Mouse (Mus musculus) liver, postnatal 0 days (tissue): ENCODE data around the gene Fam107b. TPM values are rescaled to one million over a fixed set of nuclear protein-coding genes. Genes with fewer than 3 reads are reported as not detected.

Experiments
- ATAC-seq: fragments of 200-750 bp; cut with Nextera tagmentation; 2 replicates; pipeline ENCODE4 v1.8.0; 2017; ENCODE audit warnings: mild to moderate bottlenecking, moderate library complexity
- DNase-seq: peaks from one replicate; pipeline ENCODE4 v3.0.0-alpha.2; 2016
- H3K27ac ChIP-seq: fragments of 300-500 bp; sonication (generic); 2 replicates; pipeline ENCODE4 v1.5.1; 2014; ENCODE audit warnings: antibody characterized with exemption, moderate library complexity, mild to moderate bottlenecking, low read depth
- H3K27me3 ChIP-seq: fragments of 300-500 bp; sonication (generic); 2 replicates; pipeline ENCODE4 v1.6.1; 2014; ENCODE audit warnings: low read length, control low read depth, mixed read lengths; ENCODE audit not compliant: insufficient read depth
- H3K36me3 ChIP-seq: fragments of 300-500 bp; sonication (generic); replicated peaks from 2 replicates; pipeline ENCODE4 v1.6.1; 2014; ENCODE audit warnings: mild to moderate bottlenecking, control low read depth, low read length, moderate library complexity, mixed read lengths; ENCODE audit not compliant: insufficient read depth
- H3K4me1 ChIP-seq: fragments of 300-500 bp; sonication (generic); 2 replicates; pipeline ENCODE4 v1.6.1; 2014; ENCODE audit warnings: antibody characterized with exemption, mild to moderate bottlenecking, control low read depth; ENCODE audit not compliant: insufficient read depth
- H3K4me2 ChIP-seq: fragments of 300-500 bp; sonication (generic); 2 replicates; pipeline ENCODE4 v1.6.1; 2014; ENCODE audit warnings: low read depth, mild to moderate bottlenecking, low read length, moderate library complexity, mixed read lengths
- H3K4me3 ChIP-seq: fragments of 300-500 bp; sonication (generic); 2 replicates; pipeline ENCODE4 v1.5.1; 2014; ENCODE audit warnings: low read depth, low read length
- H3K9ac ChIP-seq: fragments of 300-500 bp; sonication (generic); replicated peaks from 2 replicates; pipeline ENCODE4 v1.6.1; 2014; ENCODE audit warnings: mild to moderate bottlenecking, moderate library complexity
- H3K9me3 ChIP-seq: fragments of 300-500 bp; sonication (generic); 2 replicates; pipeline ENCODE4 v1.6.1; 2016; ENCODE audit warnings: mild to moderate bottlenecking, control low read depth, low read length, mixed read lengths
- CTCF ChIP-seq: sonication (generic); IDR thresholded peaks from 2 replicates; pipeline ENCODE4 v1.5.1; 2016; ENCODE audit warnings: antibody characterized with exemption, low read depth
- EP300 ChIP-seq: IDR thresholded peaks from 2 replicates; pipeline ENCODE4 v1.6.1; 2016; ENCODE audit warnings: antibody characterized with exemption, low read depth, mild to moderate bottlenecking
- WGBS: fragments of 180-500 bp; shearing (Covaris S2); extraction: QIAGEN DNeasy Blood & Tissue Kit; methylation state at CpG from one replicate; pipeline ENCODE4 v1.1.7; 2014; ENCODE audit not compliant: insufficient replicate concordance; 5-methylcytosine and 5-hydroxymethylcytosine counted together
- polyA plus RNA-seq: library from polyadenylated mRNA; unstranded; fragments of >200 nt; fragmentation: Nextera tagmentation; extraction: Ambion mirVana; gene quantifications from 2 replicates; pipeline ENCODE4 v1.2.1, GENCODE M21; 2015

Fam107b gene
- polyA plus RNA-seq, 1 experiment from 2014 or later: 23.1 TPM

DNA sequence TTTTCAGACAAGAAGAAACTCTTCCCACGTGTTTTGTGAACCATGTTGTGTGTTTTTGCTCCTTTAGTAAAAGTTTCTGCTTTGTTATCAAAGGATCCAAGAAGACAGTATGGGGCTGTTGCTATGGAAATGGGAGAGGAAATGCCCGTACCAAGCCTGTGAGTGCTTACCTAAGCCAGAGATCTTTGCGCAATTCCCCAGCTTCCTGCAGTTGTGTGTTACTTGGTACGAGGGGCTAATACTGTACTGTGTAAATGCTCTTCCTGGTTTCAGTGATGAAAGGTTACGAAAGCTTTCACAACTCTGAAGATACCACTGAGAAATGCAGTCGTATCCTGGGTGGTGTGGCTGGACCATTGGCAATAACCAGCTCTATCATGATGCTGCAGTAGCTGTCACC is 93.8 kb downstream of the Fam107b start:
- no peak overlapping the region for H3K9ac ChIP-seq
- DNase-seq (peak; percentile 41), ATAC-seq (peak; percentile 79)
- no peaks in the 10 kb centered on the region for H3K36me3 ChIP-seq
- H3K4me3 ChIP-seq: no peak overlapping the region
- WGBS: 18% methylated on average over 6 of the region's 6 CpGs
- TF ChIP-seq EP300 (peak; percentile 76), CTCF (no peak)
- H3K4me1 ChIP-seq: peaks cover 10% of the 10 kb centered on the region
- H3K4me2 ChIP-seq: no peak overlapping the region
- no peaks in the 10 kb centered on the region for H3K9me3 ChIP-seq
- peak overlapping the region; percentile 13 for H3K27ac ChIP-seq
- no peaks in the 10 kb centered on the region for H3K27me3 ChIP-seq

DNA sequence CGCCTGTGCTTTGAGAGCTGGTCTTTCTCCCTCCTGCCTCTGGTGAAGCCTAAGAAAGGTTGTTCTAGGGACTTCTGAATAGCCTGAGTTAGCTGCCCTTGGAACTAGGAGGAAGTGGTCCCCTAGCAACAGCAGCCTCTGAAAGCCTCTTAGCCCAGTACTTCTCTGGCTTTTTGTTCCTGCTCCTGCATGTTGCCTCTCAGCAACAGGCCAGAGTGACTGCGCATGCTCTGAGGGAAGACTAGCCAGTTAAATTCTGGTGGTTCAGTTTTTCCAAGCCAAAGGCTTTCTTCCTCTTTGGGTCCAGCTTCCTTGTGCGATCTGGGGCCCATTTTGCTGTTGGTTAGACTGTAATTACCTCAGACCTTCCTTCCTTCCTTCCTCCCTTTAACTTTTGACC is 98.4 kb downstream of the Fam107b start:
- ATAC-seq: no peak

GRCm38 (mm10) chr2:3669646-3670045 is 99.4 kb downstream of the Fam107b start:
- TF ChIP-seq EP300: no peak
- H3K4me2 ChIP-seq: no peak overlapping the region
- no peaks in the 10 kb centered on the region for H3K9me3 ChIP-seq
- WGBS: 46% methylated on average over 2 of the region's 2 CpGs
- no peak overlapping the region for H3K9ac ChIP-seq
- H3K4me3 ChIP-seq: no peak overlapping the region
- no peaks in the 10 kb centered on the region for H3K36me3 ChIP-seq
- ATAC-seq: no peak
- peaks cover 11% of the 10 kb centered on the region for H3K4me1 ChIP-seq
- H3K27me3 ChIP-seq: no peaks in the 10 kb centered on the region
- H3K27ac ChIP-seq: no peak overlapping the region
- no peak for DNase-seq

More for the DNA sequence above, 98.4 kb downstream of the Fam107b start:
- WGBS: 48% methylated on average over 3 of the region's 3 CpGs
- no peaks in the 10 kb centered on the region for H3K27me3 ChIP-seq
- H3K4me1 ChIP-seq: peaks cover 11% of the 10 kb centered on the region
- peak; percentile 54 for DNase-seq
- no peak overlapping the region for H3K4me3 ChIP-seq
- H3K36me3 ChIP-seq: no peaks in the 10 kb centered on the region
- H3K27ac ChIP-seq: peak overlapping the region; percentile 39; the same call in 1 of the 2 replicates
- H3K4me2 ChIP-seq: no peak overlapping the region
- no peak overlapping the region for H3K9ac ChIP-seq
- no peaks in the 10 kb centered on the region for H3K9me3 ChIP-seq
- TF ChIP-seq CTCF (no peak), EP300 (no peak)

DNA sequence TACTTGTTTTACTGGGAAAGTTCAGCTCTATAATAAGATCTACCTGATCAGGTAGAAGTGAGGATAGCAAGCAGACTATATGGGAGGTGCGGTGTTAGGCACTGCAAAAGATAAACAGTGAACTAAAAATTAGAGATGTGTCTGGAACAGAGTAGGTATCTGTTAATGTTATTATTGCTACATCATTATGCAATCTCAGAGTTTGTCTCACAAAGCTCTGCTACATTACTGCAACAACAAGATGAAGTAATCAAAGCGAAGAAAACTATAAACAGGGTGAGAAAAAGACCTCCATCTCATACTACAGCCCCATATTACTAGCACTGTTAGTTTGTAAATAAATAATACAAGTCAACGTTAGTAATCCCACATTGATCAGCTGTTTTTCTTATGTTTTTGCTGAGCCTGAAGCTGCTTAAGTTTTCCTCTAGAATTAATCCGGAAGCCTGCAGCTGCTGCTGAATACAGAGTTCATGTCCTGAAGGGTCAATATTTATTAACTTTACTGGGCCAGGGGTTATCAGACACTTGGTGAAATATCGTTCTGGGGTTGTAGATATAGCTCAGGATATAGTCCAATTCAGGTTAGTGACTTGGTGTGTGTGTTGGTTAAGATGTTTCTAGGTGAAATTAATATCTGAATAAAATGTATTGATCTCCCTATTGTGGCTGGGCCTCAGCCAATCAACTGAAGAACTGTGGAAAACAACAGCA is 102.5 kb downstream of the Fam107b start:
- DNase-seq: no peak
- Histone ChIP-seq H3K27ac (peak overlapping the region; percentile 57), H3K4me1 (peaks cover 11% of the 10 kb centered on the region), H3K4me2 (no peak overlapping the region), H3K4me3 (no peak overlapping the region), H3K27me3 (no peaks in the 10 kb centered on the region), H3K36me3 (no peaks in the 10 kb centered on the region), H3K9me3 (no peaks in the 10 kb centered on the region), H3K9ac (no peak overlapping the region)
- 57% methylated on average over 5 of the region's 5 CpGs for WGBS
- peak; percentile 91 for ATAC-seq
- TF ChIP-seq EP300 (peak; percentile 49), CTCF (no peak)

DNA sequence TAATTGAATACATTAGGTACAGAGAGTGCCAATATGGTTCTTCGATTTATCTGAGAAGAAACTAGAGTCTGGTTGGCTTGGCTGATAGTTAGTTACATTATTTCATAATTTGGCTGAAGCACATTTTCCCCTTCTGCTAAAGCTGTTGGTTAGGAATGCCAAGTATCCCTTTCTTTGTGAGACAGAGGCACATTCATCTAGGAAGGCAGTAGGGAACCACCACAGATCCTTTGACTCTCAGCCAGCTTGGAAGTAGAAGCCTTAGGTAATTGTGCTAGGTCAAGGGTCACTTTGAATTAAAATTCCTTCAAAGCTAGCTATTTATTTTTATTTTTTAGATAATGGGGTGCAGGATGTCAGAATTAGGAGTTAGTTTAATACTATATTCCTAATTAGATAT is 105.2 kb downstream of the Fam107b start:
- DNase-seq (no peak), ATAC-seq (no peak)
- no peak overlapping the region for H3K9ac ChIP-seq
- H3K4me2 ChIP-seq: no peak overlapping the region
- no peaks in the 10 kb centered on the region for H3K36me3 ChIP-seq
- 81% methylated on average over 1 of the region's 1 CpGs for WGBS
- H3K4me3 ChIP-seq: no peak overlapping the region
- H3K9me3 ChIP-seq: no peaks in the 10 kb centered on the region
- H3K27me3 ChIP-seq: no peaks in the 10 kb centered on the region
- peaks cover 6% of the 10 kb centered on the region; the same call in 1 of the 2 replicates for H3K4me1 ChIP-seq
- TF ChIP-seq EP300 (no peak), CTCF (no peak)
- H3K27ac ChIP-seq: no peak overlapping the region

DNA sequence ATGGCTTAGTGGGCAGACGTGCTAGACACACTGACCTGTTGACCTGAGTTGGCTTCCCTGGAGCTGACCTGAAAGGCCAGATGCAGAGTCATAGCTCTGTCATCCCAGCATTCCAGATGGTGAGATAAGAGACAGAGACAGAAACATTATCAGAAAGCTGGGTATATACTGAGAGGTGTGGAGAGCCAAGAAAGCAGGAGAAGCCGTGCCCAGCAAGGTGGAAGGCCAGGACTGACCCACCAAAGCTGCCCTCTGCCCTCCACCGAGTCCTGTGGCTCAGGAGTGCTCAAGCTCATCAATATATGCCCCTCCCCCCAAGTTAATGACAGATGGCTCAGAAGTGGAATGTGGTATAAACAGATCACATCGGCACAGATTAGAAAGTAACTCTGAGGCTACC is 112.4 kb downstream of the Fam107b start:
- Histone ChIP-seq H3K27ac (no peak overlapping the region), H3K36me3 (no peaks in the 10 kb centered on the region), H3K4me2 (no peak overlapping the region), H3K9ac (no peak overlapping the region), H3K4me1 (no peaks in the 10 kb centered on the region), H3K4me3 (no peak overlapping the region), H3K9me3 (no peaks in the 10 kb centered on the region), H3K27me3 (no peaks in the 10 kb centered on the region)
- no peak for TF ChIP-seq EP300
- TF ChIP-seq CTCF: no peak
- 62% methylated on average over 4 of the region's 4 CpGs for WGBS
- DNase-seq: no peak
- ATAC-seq: peak; percentile 19; the same call in 1 of the 2 replicates

DNA sequence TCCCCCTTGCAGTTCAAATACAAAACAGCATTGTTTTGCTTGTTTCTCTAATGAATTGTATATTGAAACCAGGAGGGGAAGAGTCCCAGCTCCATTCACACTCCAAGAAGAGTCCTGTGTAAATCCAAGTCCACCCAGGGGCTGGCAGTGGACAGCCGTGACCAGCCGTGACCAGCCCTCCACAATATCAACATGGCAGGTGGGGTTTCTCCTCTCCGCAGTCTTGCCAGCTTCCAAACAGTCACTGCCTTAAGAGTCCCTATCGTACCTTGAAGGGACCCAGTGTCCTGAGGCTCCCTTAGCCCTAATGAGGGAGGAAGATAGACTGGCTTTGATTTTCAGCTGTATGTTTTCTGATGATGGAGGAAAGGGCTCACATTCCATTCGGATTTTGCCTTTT is 113.1 kb downstream of the Fam107b start:
- Histone ChIP-seq H3K4me1 (no peaks in the 10 kb centered on the region), H3K4me3 (no peak overlapping the region), H3K9me3 (no peaks in the 10 kb centered on the region), H3K27me3 (no peaks in the 10 kb centered on the region), H3K36me3 (no peaks in the 10 kb centered on the region), H3K9ac (no peak overlapping the region), H3K4me2 (no peak overlapping the region), H3K27ac (no peak overlapping the region)
- ATAC-seq: no peak
- WGBS: 81% methylated on average over 5 of the region's 5 CpGs
- DNase-seq: no peak
- TF ChIP-seq EP300: no peak
- TF ChIP-seq CTCF: no peak
